Mouse (Mus musculus) layer of hippocampus, postnatal 36 days (tissue): ENCODE results near the gene Adrb1. TPM values are rescaled to one million over a fixed set of nuclear protein-coding genes. Genes with fewer than 3 reads are reported as not detected.
"Not testable (repeated sequence)": the region's sequence is repeated elsewhere in the genome, so short reads cannot be mapped to it uniquely, and the experiment has no call there.

Experiments used
- DNase-seq, 2 experiments: peaks; one replicate each; pipeline ENCODE4 v3.0.0; 2022
- total RNA-seq, 2 experiments: library from RNA; stranded (reverse); gene quantifications; 2 replicates each; pipeline ENCODE4 v1.2.3; 2021

Gene Adrb1
- total RNA-seq, 2 experiments from 2014 or later, result 18.4 to 20.4 TPM

DNA sequence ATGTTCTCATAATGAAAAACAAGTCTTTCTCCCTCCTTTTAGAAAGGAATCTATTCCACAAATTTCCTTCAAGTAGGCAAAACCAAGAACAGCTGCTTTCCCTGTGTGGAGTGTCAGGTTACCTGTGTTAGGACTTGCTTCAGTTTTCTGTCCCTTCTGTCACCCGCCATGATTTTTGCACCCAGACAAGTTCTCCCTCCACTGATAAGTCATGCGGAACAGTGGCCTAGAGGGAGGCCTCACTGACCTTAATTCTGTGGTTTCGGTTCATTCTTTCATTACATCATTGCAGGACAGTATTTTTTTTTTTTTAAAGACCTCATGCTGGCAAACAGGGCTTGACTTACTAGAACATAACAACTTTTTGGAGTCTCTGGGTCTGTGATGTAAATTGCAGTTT lies 27.3 kb downstream of the Adrb1 start:
- no peak for DNase-seq

DNA sequence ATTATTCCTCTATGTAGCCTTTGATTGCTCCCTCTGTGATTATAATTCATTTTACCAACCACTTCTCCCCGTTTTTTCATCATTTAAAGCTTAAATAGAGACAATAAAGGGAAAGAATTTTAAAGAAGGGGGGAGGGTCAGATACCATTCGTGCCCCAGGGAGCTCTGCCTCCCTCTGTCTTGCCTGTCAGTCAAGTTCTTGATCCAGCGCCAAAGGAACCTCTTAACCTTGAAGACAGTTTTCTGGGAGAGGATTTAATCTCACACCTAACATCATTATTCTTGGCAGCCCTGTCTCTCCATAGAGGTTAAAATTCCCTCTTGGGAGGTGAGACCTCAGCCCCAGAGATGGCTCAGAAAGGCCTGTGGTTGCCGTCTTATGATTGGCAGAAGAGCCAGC lies 28.7 kb downstream of the Adrb1 start:
- no peak for DNase-seq

DNA sequence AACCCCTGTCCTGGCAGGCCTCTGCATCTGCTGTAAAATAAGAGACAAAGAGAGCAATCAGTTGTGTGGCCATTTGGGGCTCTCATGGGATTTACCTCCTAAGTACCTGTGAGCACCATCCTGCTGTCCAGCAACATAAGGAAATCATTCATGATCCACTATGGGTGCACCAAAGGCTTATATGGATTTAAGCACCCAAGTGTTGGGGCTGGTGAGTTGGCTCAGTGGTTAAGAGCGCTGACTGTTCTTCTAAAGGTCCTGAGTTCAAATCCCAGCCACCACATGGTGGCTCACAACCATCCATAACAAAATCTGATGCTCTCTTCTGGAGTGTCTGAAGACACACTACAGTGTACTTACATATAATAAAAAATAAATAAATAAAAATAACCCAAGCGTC lies 32.5 kb downstream of the Adrb1 start:
- not testable (repeated sequence) for DNase-seq

DNA sequence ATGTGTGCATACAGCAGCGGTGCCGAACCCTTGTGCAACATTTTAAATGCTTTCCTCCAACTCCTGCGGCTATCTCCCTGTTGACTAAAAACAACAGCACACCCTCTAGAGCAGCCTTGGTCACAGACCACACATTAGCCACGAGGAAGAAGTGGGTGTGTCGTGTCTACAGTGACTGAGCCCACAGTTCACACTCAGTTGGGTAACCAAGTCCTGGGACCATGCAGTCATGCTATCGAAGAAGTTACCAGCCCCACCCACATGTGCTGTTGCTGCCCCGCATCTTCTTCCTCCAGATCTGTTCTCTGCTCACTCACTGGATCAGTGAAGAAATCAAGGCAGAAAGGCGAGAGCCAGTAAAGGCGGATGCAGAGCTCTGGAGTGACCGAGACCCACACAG lies 34.4 kb downstream of the Adrb1 start:
- no peak for DNase-seq

DNA sequence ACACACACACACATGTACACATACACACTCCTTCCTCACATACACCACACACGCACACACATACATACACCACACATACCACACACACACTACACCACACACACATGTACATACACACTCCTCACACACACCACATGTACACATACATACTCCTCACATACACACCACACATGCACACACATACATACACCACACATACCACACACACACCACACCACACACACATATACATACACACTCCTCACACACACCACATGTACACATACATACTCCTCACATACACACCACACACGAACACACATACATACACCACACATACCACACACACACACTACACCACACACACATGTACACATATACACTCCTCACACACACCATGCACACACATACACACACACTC lies 36.3 kb downstream of the Adrb1 start:
- DNase-seq, result no peak

DNA sequence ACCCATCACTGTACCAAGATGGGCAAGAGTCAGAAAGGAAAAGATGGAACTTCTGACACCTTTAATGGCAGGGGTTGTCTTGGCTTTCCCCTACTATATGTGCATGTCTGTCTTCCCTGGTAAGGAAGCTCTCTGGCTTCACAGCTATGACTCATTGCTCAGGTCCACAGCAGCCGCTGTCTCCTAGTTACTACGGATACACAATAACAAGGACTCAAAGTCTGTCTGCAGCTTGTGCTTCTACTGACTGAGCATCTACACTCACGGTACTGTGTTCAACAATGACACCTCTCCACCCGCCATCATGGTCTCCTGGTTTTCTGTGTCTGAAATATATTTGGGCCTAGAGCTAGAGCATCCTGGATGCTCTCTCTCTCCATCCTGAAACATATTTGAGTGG lies 37.7 kb downstream of the Adrb1 start:
- DNase-seq, result no peak

DNA sequence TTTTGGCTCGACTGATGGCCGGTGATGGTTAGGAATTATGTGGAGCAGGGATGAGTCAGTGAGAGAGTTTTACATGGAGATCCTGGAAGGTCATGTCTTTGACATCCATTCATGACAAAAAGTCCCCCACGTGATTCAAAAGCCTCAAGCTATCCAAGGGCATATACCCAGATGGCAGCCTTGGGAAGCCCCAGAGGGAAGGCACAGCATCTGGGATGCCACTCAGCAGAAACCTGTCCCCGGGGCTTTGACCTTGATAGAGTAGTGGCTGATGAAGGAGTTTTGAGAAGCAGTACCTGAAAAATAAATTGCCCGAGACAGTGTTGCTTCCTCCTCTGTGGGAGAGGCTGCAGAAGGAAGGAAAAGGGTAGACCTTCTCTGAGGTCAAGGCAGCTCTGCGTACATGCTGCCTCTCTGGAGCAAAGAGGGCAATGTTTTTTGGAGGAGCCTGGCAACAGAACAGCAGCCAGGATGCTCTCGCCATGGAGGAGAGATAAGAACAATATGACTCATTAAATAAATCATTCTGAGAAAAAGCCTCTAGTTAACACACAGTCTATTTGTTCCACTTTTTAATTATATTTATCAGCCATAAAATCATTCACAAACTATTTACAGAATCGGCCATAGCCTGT lies 38.4 kb downstream of the Adrb1 start:
- no peak for DNase-seq

DNA sequence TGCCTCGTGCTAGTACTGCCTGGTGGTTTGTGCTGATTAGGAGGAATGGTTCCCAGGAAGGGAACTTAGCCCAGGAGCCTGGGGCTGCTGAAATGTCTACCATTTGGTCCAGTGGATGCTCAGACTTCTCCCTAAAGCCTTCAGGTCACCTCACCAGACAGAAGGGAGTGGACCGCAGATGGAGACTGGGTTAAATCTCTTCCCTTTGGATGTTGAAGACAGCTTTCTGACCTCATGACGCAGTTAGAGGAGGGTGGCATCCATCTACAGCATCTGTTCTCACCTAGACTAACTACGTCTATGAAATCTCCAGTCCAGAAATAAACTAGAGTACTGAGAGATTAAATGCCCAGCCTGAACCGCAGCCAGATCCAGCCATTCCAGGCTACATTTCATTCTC lies 39.1 kb downstream of the Adrb1 start:
- DNase-seq, result no peak

DNA sequence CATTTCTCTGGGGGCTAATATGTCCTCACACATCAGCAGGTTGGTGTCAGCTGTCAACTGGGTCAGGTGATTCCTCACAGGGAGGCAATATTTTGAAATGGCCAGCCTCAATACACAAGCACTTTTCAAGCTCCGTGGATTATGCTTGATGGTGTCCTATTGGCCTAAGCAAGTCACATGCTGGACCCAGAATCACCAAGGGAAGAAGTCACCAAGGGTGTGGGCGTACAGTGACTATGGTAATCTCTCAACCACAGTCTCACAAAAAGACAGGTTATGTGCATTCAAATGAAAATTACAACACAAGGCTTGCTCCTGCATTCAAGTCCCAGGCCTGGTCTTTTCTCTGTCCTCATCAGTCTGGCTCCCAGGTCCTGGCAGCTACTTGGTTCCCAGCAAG lies 39.7 kb downstream of the Adrb1 start:
- no peak for DNase-seq

DNA sequence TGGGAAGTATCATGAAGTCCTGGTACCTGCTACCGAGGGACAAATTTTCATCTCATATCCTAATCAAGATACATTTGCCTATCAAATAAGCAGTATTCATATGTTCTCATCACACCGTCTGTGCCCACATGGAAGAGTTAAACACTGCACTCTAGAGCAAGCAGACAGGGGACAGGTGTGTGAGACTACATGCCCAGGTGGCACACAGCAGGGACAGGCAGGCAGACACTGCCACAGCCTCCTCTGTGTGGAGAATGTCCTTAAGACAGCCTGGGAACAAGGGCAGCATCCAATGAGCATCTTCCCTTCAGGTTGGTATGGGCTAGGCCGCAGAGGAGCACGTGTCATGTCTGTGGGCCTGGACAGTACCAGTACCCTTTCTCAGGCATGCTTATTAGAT lies 40.7 kb downstream of the Adrb1 start:
- DNase-seq, result no peak

DNA sequence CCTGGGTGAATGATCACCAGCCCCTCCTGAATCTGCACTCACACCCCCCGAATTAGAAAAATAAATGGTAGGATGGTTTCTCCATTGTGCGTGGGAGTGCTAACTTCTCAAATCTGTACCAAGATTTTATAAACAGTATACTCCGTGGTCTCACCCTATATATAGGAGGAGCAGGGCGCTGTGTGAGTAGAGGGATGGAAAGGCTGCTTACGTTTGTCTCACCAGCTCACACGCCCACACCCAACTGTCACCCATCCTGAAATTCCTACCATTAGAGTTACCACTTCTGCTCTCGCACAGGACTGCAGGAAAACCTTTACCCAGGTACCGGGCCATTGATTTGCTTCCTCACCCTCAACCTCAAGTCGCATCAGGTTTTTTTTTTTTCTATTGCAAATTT lies 47.0 kb downstream of the Adrb1 start:
- no peak for DNase-seq

DNA sequence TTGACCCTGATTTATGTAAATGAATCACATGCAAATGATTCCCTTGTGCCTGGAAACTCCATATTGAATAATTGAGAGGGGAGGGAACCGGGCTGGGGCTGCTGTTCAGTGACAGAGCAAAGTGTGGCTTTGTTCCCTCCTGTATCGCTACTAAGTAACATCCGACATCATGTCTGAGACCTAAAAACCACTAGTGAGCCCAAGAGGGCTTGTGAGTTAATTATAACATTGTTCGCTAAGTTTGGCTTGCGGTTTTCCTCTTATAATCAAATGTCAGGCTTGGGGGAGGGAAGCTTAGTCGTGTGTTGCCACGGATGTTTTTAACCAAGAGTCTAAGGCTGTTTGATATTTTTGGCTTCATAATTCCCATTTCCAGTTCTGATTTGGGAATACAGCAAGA lies 50.2 kb downstream of the Adrb1 start:
- no peak for DNase-seq

DNA sequence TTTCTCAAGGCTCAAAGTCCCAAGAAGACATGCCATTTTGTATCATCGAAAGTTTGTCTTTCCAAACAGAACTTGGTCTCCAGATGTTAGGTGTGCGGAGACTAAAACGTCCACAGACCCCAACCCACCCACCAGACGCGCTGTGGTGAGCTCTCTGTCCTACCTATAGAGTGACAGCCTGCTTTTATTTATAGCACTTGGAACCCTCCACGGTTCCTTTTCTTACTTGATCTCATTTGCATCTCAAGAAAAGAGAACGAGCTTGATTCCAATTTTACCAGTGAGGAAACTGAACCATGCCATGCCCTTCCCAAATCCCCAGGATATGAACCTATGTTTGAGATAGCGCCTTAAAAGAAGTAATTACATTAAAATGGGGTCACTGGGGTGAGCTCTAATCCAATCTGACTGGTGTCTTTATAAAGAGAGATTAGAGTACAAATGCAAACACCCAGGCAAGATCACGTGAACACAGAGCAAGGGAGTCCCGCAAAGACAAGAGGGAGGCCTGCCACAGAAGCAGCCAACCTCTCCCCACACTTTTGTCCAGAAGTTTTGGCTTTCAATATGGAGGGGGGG lies 51.5 kb downstream of the Adrb1 start:
- DNase-seq, result no peak

DNA sequence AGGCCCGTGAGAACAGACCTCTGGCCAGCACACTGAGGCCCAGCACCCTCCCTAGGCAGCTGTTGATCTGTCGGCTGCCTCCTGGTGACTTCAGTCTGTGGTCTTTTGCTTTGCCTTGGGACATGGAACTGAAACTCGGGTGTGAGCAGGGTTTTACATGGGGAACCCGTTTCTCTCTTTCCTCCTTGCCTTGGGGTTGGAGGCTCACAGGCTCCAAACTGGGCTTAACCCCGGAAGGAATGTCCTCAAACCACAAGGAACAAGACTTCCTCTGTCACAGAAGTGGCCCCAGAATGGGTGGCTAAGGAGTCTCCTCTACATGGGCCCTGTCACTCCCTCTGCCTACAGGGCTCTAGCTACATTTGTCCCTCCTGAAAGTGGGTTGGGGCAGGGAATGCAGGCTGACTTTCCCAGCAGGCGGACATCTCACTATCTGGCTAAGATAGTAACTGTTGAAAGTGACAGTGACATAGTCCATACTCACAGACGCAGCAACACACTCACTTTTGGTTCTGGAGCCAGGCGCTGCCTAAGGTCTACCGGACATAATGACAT lies 52.5 kb downstream of the Adrb1 start:
- DNase-seq, result no peak

DNA sequence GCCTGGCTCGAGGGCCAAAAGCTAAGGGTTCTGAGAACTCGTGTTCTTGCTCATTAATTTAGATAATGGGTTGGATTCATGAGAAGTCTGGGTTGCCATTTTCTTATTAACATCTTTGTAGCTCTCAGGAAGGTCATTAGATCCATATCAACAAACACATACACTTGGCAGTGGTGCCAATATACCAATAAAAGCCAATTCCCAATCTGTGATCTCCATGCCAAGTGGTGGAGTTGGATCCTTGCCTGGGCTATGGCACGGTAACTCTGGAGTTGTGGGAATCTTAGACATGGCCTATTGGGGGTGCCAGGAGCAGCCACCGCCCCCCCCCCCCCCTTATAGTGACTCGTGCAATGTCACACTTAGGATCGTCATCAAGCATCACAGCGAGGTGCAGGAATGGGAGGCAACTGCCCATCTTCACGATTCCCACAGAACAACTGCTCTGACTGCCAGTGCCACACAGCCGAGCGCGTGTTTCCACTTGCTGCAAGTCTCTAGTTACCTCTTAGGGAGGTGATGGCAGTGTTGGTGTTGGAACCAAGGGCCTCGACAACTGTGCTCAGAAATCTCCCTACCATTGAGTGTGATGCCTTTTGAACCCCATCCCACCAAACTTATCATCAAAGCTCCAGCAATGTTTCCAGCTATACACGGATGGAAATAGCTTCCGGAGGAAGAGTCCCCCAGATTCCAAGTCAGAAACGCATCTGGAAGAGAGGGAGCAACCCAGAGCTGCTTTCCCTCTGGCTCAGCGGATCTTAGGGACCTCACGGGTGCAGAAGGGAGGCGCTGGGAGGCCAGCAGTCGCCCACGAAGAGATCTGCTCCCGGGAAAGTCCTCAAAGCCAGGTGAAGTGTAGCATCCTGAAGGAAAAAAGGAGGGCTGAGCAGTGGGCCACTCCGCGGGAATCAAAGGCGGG lies 53.2 kb downstream of the Adrb1 start:
- DNase-seq, result no peak

DNA sequence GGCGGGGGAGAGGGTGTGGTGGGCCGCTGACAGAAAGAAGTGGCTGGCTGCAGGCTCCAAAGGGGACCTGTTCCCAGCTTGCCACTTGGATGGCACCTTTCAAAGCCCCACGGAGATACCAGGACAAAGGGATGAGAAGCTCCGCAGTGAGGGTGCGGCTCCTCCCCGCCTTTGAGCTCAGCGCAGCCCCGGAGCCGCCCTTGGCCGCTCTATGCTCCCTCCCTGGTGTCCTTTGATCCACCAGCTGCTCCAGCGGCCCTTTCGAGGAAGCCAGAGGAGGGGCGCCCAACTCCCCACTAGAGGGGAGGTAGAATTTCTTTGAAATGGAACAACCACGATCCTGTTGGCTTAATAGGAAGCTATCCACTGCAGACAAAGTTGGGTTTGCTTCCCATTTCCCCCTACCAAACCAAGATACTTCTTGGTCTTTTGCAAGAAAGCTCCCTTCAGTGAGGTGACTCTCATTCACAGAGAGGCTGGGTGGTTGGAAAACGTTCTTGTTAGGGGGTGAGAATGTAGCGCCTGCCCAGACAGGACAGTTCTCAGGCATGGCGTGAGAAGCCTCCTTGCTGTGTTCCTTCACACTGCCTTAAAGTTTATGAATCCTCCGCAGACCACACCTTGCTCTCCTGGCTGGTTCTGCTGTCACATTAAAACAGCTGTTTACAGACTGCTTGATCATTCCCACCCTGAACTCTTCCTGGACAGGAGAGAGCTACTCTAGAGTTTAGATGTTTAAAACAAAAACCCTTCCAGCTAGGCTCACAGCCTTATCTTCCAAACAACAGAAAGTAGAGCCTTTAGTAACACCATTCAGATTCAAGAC lies 54.1 kb downstream of the Adrb1 start:
- DNase-seq, result no peak

DNA sequence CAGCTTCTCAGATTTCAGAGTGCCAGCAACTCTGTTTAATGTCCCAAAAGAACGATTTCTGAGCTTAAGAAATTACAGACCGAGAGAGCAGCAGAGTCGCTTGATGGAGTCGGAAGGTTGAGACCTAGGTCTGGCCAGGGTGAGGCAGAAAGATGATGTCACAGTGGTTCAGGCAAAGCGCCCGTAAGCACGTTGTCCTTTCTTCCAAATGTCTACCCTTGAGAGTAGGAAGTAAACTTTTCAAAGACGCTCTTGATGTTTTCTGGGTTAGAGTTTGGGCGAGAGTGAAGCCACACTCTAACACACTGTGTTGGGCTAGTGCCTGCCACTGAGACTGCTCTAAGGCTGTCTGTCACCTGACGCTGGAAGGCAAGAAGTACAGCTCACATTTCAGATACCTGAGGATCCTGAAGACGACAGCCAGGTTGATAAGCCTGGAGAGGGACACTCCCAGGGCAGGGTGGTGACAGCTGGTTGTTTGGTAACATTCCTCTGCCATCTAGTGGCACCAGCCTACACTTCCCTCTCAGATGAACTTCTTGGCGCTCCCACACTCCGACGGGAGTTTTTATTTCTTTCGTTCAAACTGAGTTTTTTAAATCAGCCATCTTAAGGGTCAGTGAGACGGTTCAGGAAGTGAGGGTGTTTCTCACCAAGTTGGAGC lies 54.9 kb downstream of the Adrb1 start:
- peak; percentile 34 to 40 for DNase-seq

DNA sequence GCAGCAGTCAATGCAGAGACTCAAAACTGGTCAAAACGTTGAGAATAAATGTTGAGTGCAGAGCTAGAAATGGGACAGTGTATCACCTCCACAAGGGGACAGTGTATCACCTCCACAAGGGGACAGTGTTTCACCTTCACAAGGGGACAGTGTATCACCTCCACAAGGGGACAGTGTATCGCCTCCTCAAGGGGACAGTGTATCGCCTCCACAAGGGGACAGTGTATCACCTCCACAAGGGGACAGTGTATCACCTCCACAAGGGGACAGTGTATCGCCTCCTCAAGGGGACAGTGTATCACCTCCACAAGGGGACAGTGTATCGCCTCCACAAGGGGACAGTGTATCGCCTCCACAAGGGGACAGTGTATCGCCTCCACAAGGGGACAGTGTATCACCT lies 56.5 kb downstream of the Adrb1 start:
- not testable (repeated sequence) for DNase-seq
